Mouse (Mus musculus) intestine, postnatal 0 days (tissue): ENCODE results near the gene Daam2. TPM values are rescaled to one million over a fixed set of nuclear protein-coding genes. Genes with fewer than 3 reads are reported as not detected.

ENCODE experiments used
- ATAC-seq: fragments of 200-750 bp; cut with Nextera tagmentation; 2 replicates; pipeline ENCODE4 v1.8.0; 2017; ENCODE audit warnings: mild to moderate bottlenecking, moderate TSS enrichment, moderate library complexity
- H3K27ac ChIP-seq: fragments of 300-500 bp; sonication (generic); 2 replicates; pipeline ENCODE4 v1.5.1; 2014; ENCODE audit warnings: mild to moderate bottlenecking, low read depth, low read length, moderate library complexity
- H3K27me3 ChIP-seq: fragments of 300-500 bp; sonication (generic); replicated peaks from 2 replicates; pipeline ENCODE4 v1.6.1; 2014; ENCODE audit warnings: low read length, mixed read lengths; ENCODE audit not compliant: control insufficient read depth, insufficient read depth
- H3K36me3 ChIP-seq: fragments of 300-500 bp; sonication (generic); 2 replicates; pipeline ENCODE4 v1.6.1; 2014; ENCODE audit warnings: mild to moderate bottlenecking, moderate library complexity; ENCODE audit not compliant: control insufficient read depth, insufficient read depth
- H3K4me1 ChIP-seq: fragments of 300-500 bp; sonication (generic); replicated peaks from 2 replicates; pipeline ENCODE4 v1.6.1; 2014; ENCODE audit warnings: antibody characterized with exemption, low read length, mixed read lengths; ENCODE audit not compliant: control insufficient read depth, insufficient read depth
- H3K4me2 ChIP-seq: fragments of 300-500 bp; sonication (generic); replicated peaks from 2 replicates; pipeline ENCODE4 v1.6.1; 2014; ENCODE audit warnings: low read depth, mild to moderate bottlenecking, moderate library complexity
- H3K4me3 ChIP-seq: fragments of 300-500 bp; sonication (generic); 2 replicates; pipeline ENCODE4 v1.5.1; 2014; ENCODE audit warnings: low read depth, low read length
- H3K9ac ChIP-seq: fragments of 300-500 bp; sonication (generic); 2 replicates; pipeline ENCODE4 v1.6.1; 2014; ENCODE audit warnings: mild to moderate bottlenecking, low read depth, low read length
- H3K9me3 ChIP-seq: fragments of 300-500 bp; sonication (generic); 2 replicates; pipeline ENCODE4 v1.6.1; 2016; ENCODE audit warnings: mixed run types; ENCODE audit not compliant: control insufficient read depth
- CTCF ChIP-seq: sonication (generic); IDR thresholded peaks from 2 replicates; pipeline ENCODE4 v1.5.1; 2016; ENCODE audit warnings: low read depth, mild to moderate bottlenecking, control low read depth, antibody characterized with exemption, moderate library complexity
- WGBS: fragments of 180-500 bp; shearing (Covaris S2); extraction: QIAGEN DNeasy Blood & Tissue Kit; methylation state at CpG from one replicate; pipeline ENCODE4 v1.1.7; 2014; 5-methylcytosine and 5-hydroxymethylcytosine counted together
- polyA plus RNA-seq: library from polyadenylated mRNA; unstranded; fragments of >200 nt; fragmentation: Nextera tagmentation; extraction: Ambion mirVana; gene quantifications from 2 replicates; pipeline ENCODE4 v1.2.1, GENCODE M21; 2015

The Daam2 gene
- polyA plus RNA-seq, 1 experiment from 2014 or later = 1.5 TPM

- no peak for ATAC-seq
- H3K27ac ChIP-seq = peak overlapping the region; percentile 0; the same call in 1 of the 2 replicates
- TF ChIP-seq CTCF = no peak
- H3K27me3 ChIP-seq = no peaks in the 10 kb centered on the region
- peaks cover 9% of the 10 kb centered on the region for H3K4me1 ChIP-seq
- H3K9me3 ChIP-seq = no peaks in the 10 kb centered on the region
- H3K4me3 ChIP-seq = peak overlapping the region; percentile 90
- WGBS = 69% methylated on average over 6 of the region's 6 CpGs
- peaks cover 23% of the 10 kb centered on the region for H3K36me3 ChIP-seq
- no peak overlapping the region for H3K9ac ChIP-seq
- H3K4me2 ChIP-seq = peak overlapping the region; percentile 95
Observed at GRCm38 (mm10) chr17:49430136-49430535, 134.0 kb downstream of the Daam2 start.

- no peaks in the 10 kb centered on the region for H3K27me3 ChIP-seq
- no peak for TF ChIP-seq CTCF
- peak; percentile 26 for ATAC-seq
- peaks cover 9% of the 10 kb centered on the region for H3K4me1 ChIP-seq
- peaks cover 17% of the 10 kb centered on the region; the same call in 1 of the 2 replicates for H3K36me3 ChIP-seq
- H3K9me3 ChIP-seq = no peaks in the 10 kb centered on the region
- H3K27ac ChIP-seq = peak overlapping the region; percentile 30
- H3K9ac ChIP-seq = 0 out of 2 replicates have a peak overlapping the region, but pooled peaks have one; percentile 2
- peak overlapping the region; percentile 90 for H3K4me3 ChIP-seq
- 53% methylated on average over 6 of the region's 6 CpGs for WGBS
- peak overlapping the region; percentile 95 for H3K4me2 ChIP-seq
Observed at GRCm38 (mm10) chr17:49429471-49430129, 134.5 kb downstream of the Daam2 start.

- ATAC-seq = peak; percentile 78
- Histone ChIP-seq H3K4me2 (peak overlapping the region; percentile 95), H3K27ac (peak overlapping the region; percentile 90), H3K27me3 (no peaks in the 10 kb centered on the region), H3K9ac (peak overlapping the region; percentile 92), H3K4me3 (peak overlapping the region; percentile 90), H3K9me3 (no peaks in the 10 kb centered on the region), H3K36me3 (peaks cover 11% of the 10 kb centered on the region; the same call in 1 of the 2 replicates), H3K4me1 (peaks cover 9% of the 10 kb centered on the region)
- no peak for TF ChIP-seq CTCF
- 9% methylated on average over 13 of the region's 13 CpGs for WGBS
Observed at GRCm38 (mm10) chr17:49428751-49429415, 135.3 kb downstream of the Daam2 start.

GRCm38 (mm10) chr17:49428239-49428688 lies 135.9 kb downstream of the Daam2 start, which contains the start of gene Mocs1:
Gene Mocs1 (plus strand): TSS chr17:49428362.
- Histone ChIP-seq H3K27ac (peak within 1 kb of the TSS; percentile 90), H3K4me2 (peak within 1 kb of the TSS; percentile 95), H3K9ac (peak within 1 kb of the TSS; percentile 92), H3K4me3 (peak within 1 kb of the TSS; percentile 90), H3K4me1 (peaks cover 9% of the 10 kb centered on the region), H3K36me3 (peaks cover 6% of the 10 kb centered on the region; the same call in 1 of the 2 replicates), H3K27me3 (no peaks in the 10 kb centered on the region), H3K9me3 (no peaks in the 10 kb centered on the region)
- peak; percentile 94 for ATAC-seq
- WGBS = under 1% methylated on average over 28 of the region's 28 CpGs
- no peak for TF ChIP-seq CTCF

- Histone ChIP-seq H3K27ac (no peak overlapping the region), H3K4me2 (peak overlapping the region; percentile 95), H3K4me3 (no peak overlapping the region; the same call in 1 of the 2 replicates), H3K27me3 (no peaks in the 10 kb centered on the region), H3K4me1 (peaks cover 9% of the 10 kb centered on the region), H3K9me3 (no peaks in the 10 kb centered on the region), H3K36me3 (peaks cover under 1% of the 10 kb centered on the region; the same call in 1 of the 2 replicates), H3K9ac (no peak overlapping the region)
- WGBS = 22% methylated on average over 9 of the region's 9 CpGs
- ATAC-seq = no peak
- peak; percentile 55 for TF ChIP-seq CTCF
Observed at GRCm38 (mm10) chr17:49427631-49428238, 136.4 kb downstream of the Daam2 start.

GRCm38 (mm10) chr17:49423872-49424271 lies 140.3 kb downstream of the Daam2 start:
- no peak for TF ChIP-seq CTCF
- no peaks in the 10 kb centered on the region for H3K9me3 ChIP-seq
- no peaks in the 10 kb centered on the region for H3K36me3 ChIP-seq
- no peak overlapping the region for H3K4me2 ChIP-seq
- no peak overlapping the region for H3K9ac ChIP-seq
- H3K4me1 ChIP-seq = peaks cover 8% of the 10 kb centered on the region
- no peak for ATAC-seq
- H3K27me3 ChIP-seq = no peaks in the 10 kb centered on the region
- H3K27ac ChIP-seq = no peak overlapping the region
- no peak overlapping the region for H3K4me3 ChIP-seq
- WGBS = 92% methylated on average over 3 of the region's 3 CpGs
